ENCODE assay signal across 13 mouse cellular contexts in the genomic region with DNA sequence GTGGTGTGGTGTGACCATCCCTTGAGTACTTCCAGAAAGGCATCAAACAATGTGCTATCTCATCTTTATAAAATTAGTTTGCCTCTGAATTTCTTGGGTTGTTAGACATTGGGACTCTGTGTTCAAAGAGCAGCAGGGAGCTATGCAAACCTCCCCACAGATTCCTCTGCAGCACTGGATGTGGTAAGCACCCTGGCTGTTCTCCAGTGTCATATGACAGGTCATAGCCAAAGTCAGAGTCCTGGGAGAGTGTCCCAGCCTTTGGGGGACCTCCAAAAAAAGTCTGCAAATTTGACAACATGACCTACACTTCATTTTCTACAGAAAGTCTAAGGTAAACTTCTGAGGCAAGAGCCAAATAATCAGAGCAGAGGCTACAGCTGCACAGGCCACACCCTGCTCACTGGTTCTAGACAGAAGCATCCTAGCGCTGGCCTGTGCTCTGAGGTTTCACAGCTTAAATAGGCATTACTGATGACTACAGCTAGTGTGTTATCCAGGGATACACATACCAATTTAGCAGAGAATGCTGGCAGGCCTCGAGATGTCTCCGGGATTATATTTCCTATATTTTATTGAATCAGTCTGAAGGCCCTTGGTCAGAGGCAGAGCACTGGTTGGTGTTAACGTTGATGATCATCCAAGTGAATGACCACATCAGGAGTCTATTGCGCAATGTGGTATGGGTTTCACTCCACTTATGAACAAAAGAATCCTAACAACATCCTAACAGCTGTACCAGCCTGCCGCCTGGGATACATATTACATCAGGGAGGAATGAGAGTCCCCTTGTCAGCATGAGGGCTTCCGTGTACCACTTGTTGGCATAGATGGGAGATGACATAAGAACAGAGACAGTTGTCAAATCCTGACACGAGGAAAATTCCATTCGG.
DNase-seq lines count a peak whose midpoint lies in the region; ATAC-seq and TF ChIP-seq lines count a peak whose summit lies in the region.
"Had no signal": no experiment of that assay in that cellular context is flagged by ENCODE, and none has a peak within 500 bp of the region (broad histone marks: within the 10 kb centered on the region; RNA-seq: fewer than 3 reads in every experiment).

No protein-coding gene starts in this region.

- H3K4me3 ChIP-seq in heart, embryonic 11.5 days (ENCODE audit: low read depth, low read length): no peak overlapping the region
- no peak overlapping the region for H3K4me3 ChIP-seq in embryonic fibroblast, embryonic 13.5 days (ENCODE audit: insufficient read depth, low read length)
- H3K4me3 ChIP-seq in midbrain, embryonic 10.5 days: no peak overlapping the region

- 82% methylated on average over 9 of the region's 9 CpGs for WGBS in heart, embryonic 11.5 days (ENCODE audit: insufficient replicate concordance)
- WGBS in midbrain, embryonic 10.5 days: 93% methylated on average over 9 of the region's 9 CpGs

- TF ChIP-seq POLR2A in embryonic fibroblast, embryonic 13.5 days (IDR thresholded peaks at IDR 0.05; ENCODE audit: low read depth, low read length): no peak

- H3K9ac ChIP-seq in heart, embryonic 11.5 days (ENCODE audit: low read depth, low read length): no peak overlapping the region
- H3K9ac ChIP-seq: hindbrain, embryonic 14.5 days had no signal

- TF ChIP-seq CTCF in embryonic fibroblast, embryonic 13.5 days (IDR thresholded peaks at IDR 0.05; ENCODE audit: borderline replicate concordance, insufficient read depth, low read length): no peak

- H3K36me3 ChIP-seq in heart, embryonic 11.5 days (ENCODE audit: control insufficient read depth, insufficient read depth, low read length): no peaks in the 10 kb centered on the region
- no peaks in the 10 kb centered on the region for H3K36me3 ChIP-seq in midbrain, embryonic 10.5 days

- H3K9me3 ChIP-seq in heart, embryonic 11.5 days (replicated peaks; ENCODE audit: control insufficient read depth, low read length): no peaks in the 10 kb centered on the region
- H3K9me3 ChIP-seq in midbrain, embryonic 10.5 days (replicated peaks): no peaks in the 10 kb centered on the region

- ATAC-seq in heart, embryonic 11.5 days (replicated peaks; ENCODE audit: insufficient number of reproducible peaks, low FRiP score, low TSS enrichment): no peak
- ATAC-seq: CD4-positive, CD25-positive, alpha-beta regulatory T cell, adult 4 months; forebrain, embryonic 14.5 days had no signal

- intact Hi-C loops in heart, postnatal 36 days (cut with DNase I): no loop called here

- H3K4me2 ChIP-seq in heart, embryonic 11.5 days: no peak overlapping the region
- H3K4me2 ChIP-seq: hindbrain, embryonic 14.5 days had no signal

- peaks cover 6% of the 10 kb centered on the region for H3K4me1 ChIP-seq in heart, embryonic 11.5 days (ENCODE audit: control insufficient read depth, insufficient read depth, low read length)
- H3K4me1 ChIP-seq in embryonic fibroblast, embryonic 13.5 days (ENCODE audit: control insufficient read depth, insufficient read depth, low read length): no peaks in the 10 kb centered on the region; the same call in none of the 2 replicates
- H3K4me1 ChIP-seq in midbrain, embryonic 10.5 days: no peaks in the 10 kb centered on the region

- DNase-seq in heart, adult 11 months: peak; percentile 97
- DNase-seq in 3134 (ENCODE audit: extremely low read depth, insufficient read length, low spot score): peak; percentile 75
- peak; percentile 54 to 77 for DNase-seq in heart, postnatal 36 days
- DNase-seq in cerebellum, postnatal 14 days: no peak
- no peak for DNase-seq in midbrain, embryonic 10.5 days (ENCODE audit: low spot score)
- no peak for DNase-seq in cerebellum, postnatal 36 days
- DNase-seq: cerebellum, adult 9-10 months; thymus, adult 2 months had no signal

- no peak overlapping the region for H3K27ac ChIP-seq in heart, embryonic 11.5 days (ENCODE audit: low read depth, low read length)
- H3K27ac ChIP-seq in embryonic fibroblast, embryonic 13.5 days (ENCODE audit: insufficient read depth, low read length): 0 out of 2 replicates have a peak overlapping the region, but pooled peaks have one; percentile 13
- no peak overlapping the region for H3K27ac ChIP-seq in midbrain, embryonic 10.5 days (replicated peaks)
- H3K27ac ChIP-seq: hindbrain, embryonic 14.5 days had no signal

- H3K27me3 ChIP-seq in heart, embryonic 11.5 days (ENCODE audit: control insufficient read depth, insufficient read depth, low read length): no peaks in the 10 kb centered on the region
- no peaks in the 10 kb centered on the region for H3K27me3 ChIP-seq in midbrain, embryonic 10.5 days (ENCODE audit: low read depth, poor library complexity, severe bottlenecking)

Comparison
In these comparisons a context has a peak if more than half of its experiments do, and no peak if none do; other contexts are left out.
1. DNase-seq: peak in heart, adult 11 months (single experiment), 3134 (single experiment) and heart, postnatal 36 days (2 of 2); none in cerebellum, postnatal 14 days (0 of 2), midbrain, embryonic 10.5 days (single experiment) and cerebellum, postnatal 36 days (0 of 2).